Mouse (Mus musculus): ENCODE data around the gene Gpr180.

GRCm38 (mm10) chr14:118193663-118194062, 56.7 kb downstream of the Gpr180 start:
- TF ChIP-seq CTCF (IDR thresholded peaks at IDR 0.05; ENCODE audit: low read depth, low read length), result no peak
- no peak for TF ChIP-seq POLR2A (IDR thresholded peaks at IDR 0.05; ENCODE audit: borderline replicate concordance, low read depth, low read length)

Measured in bone marrow macrophage, adult 2 months (primary cell).